Mouse (Mus musculus) E14TG2a.4 (cell line): Measurements from ENCODE around the gene Fam117a.

Experiments
- H3K27me3 ChIP-seq: 2 replicates; pipeline ENCODE4 v1.6.1; 2014; ENCODE audit warnings: low read length, control low read depth; ENCODE audit not compliant: insufficient read depth
- H3K36me3 ChIP-seq: 2 replicates; pipeline ENCODE4 v1.6.1; 2014; ENCODE audit warnings: low read length, control low read depth; ENCODE audit not compliant: insufficient read depth
- H3K4me1 ChIP-seq: replicated peaks from 2 replicates; pipeline ENCODE4 v1.6.1; 2014; ENCODE audit warnings: low read depth, low read length, control low read depth
- H3K4me3 ChIP-seq: replicated peaks from 2 replicates; pipeline ENCODE4 v1.5.1; 2014; ENCODE audit warnings: mild to moderate bottlenecking, low read length
- H3K9me3 ChIP-seq: 2 replicates; pipeline ENCODE4 v1.6.1; 2014; ENCODE audit warnings: low read length, control low read depth
- CTCF ChIP-seq: conservative IDR thresholded peaks from 2 replicates; pipeline ENCODE4 v1.5.1; 2014; ENCODE audit warnings: low read length
- NANOG ChIP-seq: IDR thresholded peaks from 2 replicates; pipeline ENCODE4 v1.6.1; 2014; ENCODE audit warnings: borderline replicate concordance, low read length, mixed read lengths
- POU5F1 ChIP-seq: IDR thresholded peaks from 2 replicates; pipeline ENCODE4 v1.6.1; 2014; ENCODE audit warnings: low read length, borderline replicate concordance

Gene Fam117a

DNA sequence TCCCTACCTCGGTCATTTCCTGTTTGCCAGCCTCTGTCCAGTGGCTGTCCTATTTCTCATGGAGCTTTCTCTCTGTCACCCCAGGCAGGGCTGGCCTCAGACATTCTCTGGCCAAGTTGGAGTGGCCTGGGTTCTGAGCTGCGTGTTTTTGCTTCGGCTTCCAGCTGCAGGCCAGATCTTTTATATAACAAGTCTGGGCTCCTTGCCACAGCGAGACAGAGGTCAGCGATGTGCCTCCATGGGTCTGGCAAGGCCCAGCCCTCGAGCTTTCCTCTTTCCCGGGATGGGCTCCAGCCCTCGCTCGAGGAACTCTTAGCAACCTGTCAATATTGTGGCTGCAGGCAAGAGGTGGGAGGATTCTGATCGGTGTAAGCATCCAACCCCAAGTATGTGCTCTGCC is 28.8 kb downstream of the Fam117a start:
- Histone ChIP-seq H3K9me3 (no peaks in the 10 kb centered on the region), H3K36me3 (peaks cover 86% of the 10 kb centered on the region), H3K4me1 (peaks cover 24% of the 10 kb centered on the region), H3K4me3 (no peak overlapping the region), H3K27me3 (no peaks in the 10 kb centered on the region)
- no peak for TF ChIP-seq NANOG
- no peak for TF ChIP-seq POU5F1
- no peak for TF ChIP-seq CTCF

DNA sequence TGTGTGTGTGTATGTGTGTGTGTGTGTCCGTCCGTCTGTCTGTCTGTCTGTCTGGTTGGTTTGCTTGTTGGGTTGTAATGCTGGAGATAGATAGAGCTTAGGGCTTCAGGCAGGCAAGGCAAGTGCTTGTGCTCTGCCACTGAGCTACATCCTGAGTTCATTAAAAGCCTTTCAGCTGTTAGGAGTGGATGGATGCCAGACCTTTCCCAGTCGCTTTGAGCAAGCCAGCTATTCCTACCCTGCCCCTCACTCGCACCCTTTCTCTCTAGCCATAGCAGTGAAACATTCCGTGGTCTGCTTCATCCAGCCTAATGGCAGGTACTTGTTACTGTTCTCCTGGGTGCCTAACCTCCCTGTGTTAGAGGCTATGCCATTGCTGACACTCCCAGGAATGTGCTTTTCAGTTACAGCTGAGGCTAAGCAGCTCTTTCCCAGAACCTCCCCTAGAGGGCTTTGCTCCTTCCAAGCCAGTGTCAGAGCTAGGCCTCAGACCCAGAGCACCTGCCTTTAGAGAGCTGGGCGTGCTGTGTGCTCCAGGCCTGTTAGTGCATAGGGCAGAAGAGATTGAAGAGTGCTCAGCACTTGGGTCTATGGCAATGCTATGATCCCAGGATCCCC is 29.6 kb downstream of the Fam117a start:
- no peak for TF ChIP-seq NANOG
- TF ChIP-seq POU5F1: no peak
- TF ChIP-seq CTCF: no peak; the same call in 1 of the 2 replicates

DNA sequence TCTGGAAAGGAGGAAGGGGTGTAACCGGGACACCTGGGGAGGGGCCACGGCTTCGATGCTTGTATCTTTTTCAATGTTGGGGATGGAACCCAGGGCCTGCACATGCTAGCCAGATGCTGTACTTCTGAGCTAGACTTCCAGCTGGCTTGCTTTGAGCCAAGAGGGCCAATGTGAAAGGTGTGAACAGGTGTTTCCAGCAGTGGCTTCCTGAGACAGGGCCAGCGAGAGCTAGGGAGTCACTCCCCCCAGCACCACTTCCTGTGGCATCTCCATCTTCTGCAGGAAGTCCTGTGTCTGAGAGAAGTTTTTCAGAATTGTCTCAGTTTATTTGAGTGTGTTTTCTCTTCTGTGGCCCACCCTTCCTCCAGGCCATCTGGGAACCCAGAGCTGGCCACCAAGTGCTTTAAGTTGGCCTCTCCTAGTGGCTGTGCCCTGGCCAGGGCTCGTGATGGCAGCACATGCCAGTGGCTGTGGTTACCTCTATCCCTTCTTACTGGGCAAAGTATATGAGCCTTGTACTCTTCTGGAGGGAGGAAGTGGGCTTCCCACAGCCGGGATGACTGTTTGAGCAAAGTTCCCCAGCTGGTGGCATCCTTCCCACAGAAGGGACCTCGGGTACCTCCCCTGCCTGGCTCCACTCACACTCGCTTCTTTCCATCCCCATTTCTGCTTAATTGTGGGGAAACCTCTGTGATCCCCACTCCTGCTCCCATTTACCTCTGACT is 30.4 kb downstream of the Fam117a start:
- Histone ChIP-seq H3K4me1 (peaks cover 26% of the 10 kb centered on the region), H3K4me3 (no peak overlapping the region), H3K36me3 (peaks cover 88% of the 10 kb centered on the region), H3K9me3 (no peaks in the 10 kb centered on the region), H3K27me3 (no peaks in the 10 kb centered on the region)
- TF ChIP-seq POU5F1: no peak
- TF ChIP-seq CTCF: no peak
- TF ChIP-seq NANOG: no peak

More for the DNA sequence above, 29.6 kb downstream of the Fam117a start:
- Histone ChIP-seq H3K27me3 (no peaks in the 10 kb centered on the region), H3K4me3 (no peak overlapping the region), H3K4me1 (peaks cover 26% of the 10 kb centered on the region), H3K9me3 (no peaks in the 10 kb centered on the region), H3K36me3 (peaks cover 85% of the 10 kb centered on the region)

DNA sequence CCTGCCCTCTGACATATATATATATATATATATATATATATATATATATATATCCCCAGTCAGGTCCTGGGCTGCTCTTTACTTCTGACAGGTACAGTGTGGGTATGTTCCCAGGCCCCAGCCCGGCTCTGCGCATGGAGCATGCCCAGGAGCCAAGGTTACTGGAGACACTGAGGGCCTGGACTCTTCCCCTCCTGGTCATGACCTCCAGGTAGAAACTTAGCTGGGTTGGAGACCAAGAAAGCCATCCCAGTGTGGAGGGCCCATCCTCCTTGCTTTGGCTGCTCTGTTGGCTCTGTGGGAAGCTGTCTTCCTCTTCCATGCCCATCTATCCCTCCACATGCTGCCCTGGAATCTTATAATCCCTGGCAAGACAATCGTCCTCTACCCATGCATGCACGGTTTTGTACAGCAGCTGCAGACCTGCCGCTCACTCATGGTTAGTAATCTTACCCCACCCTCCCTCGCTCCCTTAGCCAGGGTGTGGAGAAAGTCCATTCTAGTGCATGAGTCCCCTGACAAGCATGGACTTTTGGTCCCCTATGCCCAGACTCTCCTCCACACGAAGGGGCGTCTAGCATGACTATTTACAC is 31.5 kb downstream of the Fam117a start:
- H3K9me3 ChIP-seq: no peaks in the 10 kb centered on the region
- no peak overlapping the region for H3K4me3 ChIP-seq
- H3K27me3 ChIP-seq: no peaks in the 10 kb centered on the region
- peaks cover 26% of the 10 kb centered on the region for H3K4me1 ChIP-seq
- TF ChIP-seq NANOG (no peak), POU5F1 (no peak), CTCF (no peak)
- H3K36me3 ChIP-seq: peaks cover 94% of the 10 kb centered on the region

DNA sequence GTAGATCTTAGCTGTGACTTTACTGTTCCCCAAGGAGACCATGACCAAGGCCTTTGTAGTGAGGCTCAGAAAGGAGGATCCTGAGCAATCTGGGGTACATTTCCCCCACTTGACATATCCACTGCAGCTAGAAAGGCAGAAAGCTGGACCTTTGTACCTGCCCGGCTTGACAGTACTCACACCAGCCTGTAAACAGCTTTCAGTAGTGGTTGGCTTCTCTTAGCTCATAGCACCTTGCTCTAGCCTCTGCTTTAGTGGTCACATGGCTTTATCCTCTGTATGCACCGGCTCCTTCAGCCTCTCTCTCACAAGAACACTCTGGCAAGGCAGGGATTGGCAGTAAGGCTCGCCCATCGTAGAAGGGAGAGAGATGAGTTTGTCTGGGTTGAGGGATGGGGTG is 32.1 kb downstream of the Fam117a start:
- H3K4me1 ChIP-seq: peaks cover 26% of the 10 kb centered on the region
- H3K4me3 ChIP-seq: no peak overlapping the region
- H3K9me3 ChIP-seq: no peaks in the 10 kb centered on the region
- no peaks in the 10 kb centered on the region for H3K27me3 ChIP-seq
- TF ChIP-seq NANOG (no peak), POU5F1 (no peak), CTCF (no peak)
- H3K36me3 ChIP-seq: peaks cover 94% of the 10 kb centered on the region

DNA sequence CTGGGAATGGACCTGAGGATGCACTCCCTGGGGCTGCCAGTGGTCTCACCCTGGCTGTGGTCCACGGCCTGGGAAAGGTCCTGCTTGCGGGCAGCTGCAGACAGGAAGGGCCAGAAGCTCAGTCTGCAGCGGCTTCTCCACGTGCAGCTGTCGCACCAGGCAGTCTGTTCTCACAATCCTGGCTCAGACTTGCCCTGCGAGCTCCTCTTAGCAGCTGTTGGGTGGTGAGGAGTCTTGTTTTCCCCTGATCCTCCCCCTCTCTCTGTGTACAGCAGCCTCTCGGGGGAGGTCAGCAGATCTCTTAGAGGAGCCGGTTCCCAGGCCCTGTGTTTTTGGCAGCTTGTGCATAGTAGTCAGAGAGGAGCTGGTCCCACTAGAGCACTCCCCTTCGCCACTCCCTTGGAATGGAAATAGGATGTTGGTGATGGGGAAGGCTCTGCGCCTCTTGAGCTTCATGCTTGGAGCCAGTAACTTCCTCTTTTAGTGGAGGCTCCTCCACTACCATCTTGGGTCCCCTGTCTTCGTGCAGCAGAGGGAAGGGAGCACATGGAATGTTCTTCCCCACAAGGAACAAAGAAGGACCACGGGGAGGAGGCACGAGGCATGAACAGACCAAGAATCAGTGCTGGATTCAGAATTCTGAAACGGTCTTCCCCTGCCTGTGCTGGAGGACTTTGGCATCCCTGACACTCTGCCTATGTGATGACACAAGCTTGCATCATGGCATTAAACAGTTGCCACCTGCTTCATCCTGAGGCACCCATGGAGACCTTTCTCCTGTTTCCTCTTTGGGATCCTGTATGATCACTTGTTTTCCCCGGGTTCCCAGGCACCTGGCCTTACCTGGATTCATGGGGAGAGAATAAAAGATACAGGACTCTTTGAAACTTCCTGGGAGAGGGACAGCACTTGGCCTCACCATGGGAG is 33.4 kb downstream of the Fam117a start:
- Histone ChIP-seq H3K36me3 (peaks cover 94% of the 10 kb centered on the region), H3K4me1 (peaks cover 26% of the 10 kb centered on the region), H3K9me3 (no peaks in the 10 kb centered on the region), H3K27me3 (no peaks in the 10 kb centered on the region), H3K4me3 (no peak overlapping the region)
- TF ChIP-seq POU5F1 (no peak), NANOG (no peak), CTCF (no peak)

DNA sequence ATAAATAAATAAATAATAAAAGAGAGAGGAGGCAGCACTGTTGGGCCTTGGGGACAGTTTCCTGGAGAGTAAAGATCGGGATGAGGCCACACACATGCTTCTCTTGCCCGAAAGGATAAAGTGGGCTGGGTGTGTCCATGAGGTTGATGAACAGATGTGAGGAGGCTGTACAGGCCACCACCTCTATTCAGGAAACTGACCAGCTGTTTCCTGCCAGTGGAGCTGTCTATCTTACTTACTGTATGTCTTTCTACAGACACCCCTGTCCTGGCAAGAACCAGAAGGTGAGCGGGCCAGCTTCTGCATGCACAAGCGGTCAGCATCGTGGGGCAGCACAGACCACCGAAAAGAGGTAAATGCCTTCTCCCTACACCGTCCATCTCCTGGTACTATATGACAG is 34.4 kb downstream of the Fam117a start:
- no peak for TF ChIP-seq CTCF
- TF ChIP-seq NANOG: no peak
- TF ChIP-seq POU5F1: no peak
- Histone ChIP-seq H3K4me1 (peaks cover 24% of the 10 kb centered on the region), H3K27me3 (no peaks in the 10 kb centered on the region), H3K4me3 (no peak overlapping the region), H3K36me3 (peaks cover 94% of the 10 kb centered on the region), H3K9me3 (no peaks in the 10 kb centered on the region)

DNA sequence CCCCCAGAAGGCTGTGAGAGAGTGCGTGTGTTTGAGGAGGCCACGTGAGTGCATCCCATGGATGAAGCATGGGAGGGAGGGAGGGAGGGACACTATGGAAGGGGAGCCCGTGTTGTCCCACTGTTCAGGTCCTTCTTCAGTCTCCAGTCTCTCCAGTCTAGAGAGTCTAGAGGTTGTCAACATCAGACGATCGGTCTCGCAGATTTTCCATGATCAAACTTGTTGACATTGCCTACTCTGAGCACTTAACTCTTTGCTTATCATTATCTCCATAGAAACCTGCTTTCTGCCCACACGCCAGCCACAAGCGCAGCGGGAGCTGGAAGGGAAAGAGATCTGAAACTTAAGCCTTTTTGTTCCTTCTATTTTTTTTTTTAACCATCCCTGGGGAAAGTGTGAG is 42.1 kb downstream of the Fam117a start:
- H3K4me3 ChIP-seq: no peak overlapping the region
- H3K4me1 ChIP-seq: peaks cover 20% of the 10 kb centered on the region
- no peaks in the 10 kb centered on the region for H3K27me3 ChIP-seq
- H3K36me3 ChIP-seq: peaks cover 85% of the 10 kb centered on the region
- TF ChIP-seq POU5F1 (no peak), NANOG (no peak), CTCF (no peak)
- H3K9me3 ChIP-seq: no peaks in the 10 kb centered on the region
